Mouse (Mus musculus) T-helper 17 cell (primary cell): ENCODE data around the gene Krt81.

Experiments used
- in situ Hi-C, 2 experiments: fragments of 300-600 bp; cut with MboI, MseI; formaldehyde crosslinking; loops; 1 replicate in 1 of 2; 2 replicates in 1 of 2; pipeline ENCODE4 v1.15.1; 2025; ENCODE audit warnings: high pct_unique_total_duplicates in 2 of 2

Gene Krt81

GRCm38 (mm10) chr15:101454774-101455173 lies 8.8 kb downstream of the Krt81 start:
- in situ Hi-C loops: no loop called here

- in situ Hi-C loops: no loop called here
Observed at GRCm38 (mm10) chr15:101453093-101453736, 10.3 kb downstream of the Krt81 start.

- in situ Hi-C loops: no loop called here
Observed at GRCm38 (mm10) chr15:101447444-101447843, 16.1 kb downstream of the Krt81 start, which contains the start of gene Krt88. TSS of gene Krt88 (plus strand) at chr15:101447744.

GRCm38 (mm10) chr15:101446572-101446971 lies 17.0 kb downstream of the Krt81 start:
- in situ Hi-C loops: no loop called here

GRCm38 (mm10) chr15:101440837-101441236 lies 22.7 kb downstream of the Krt81 start:
- in situ Hi-C loops: no loop called here

GRCm38 (mm10) chr15:101438555-101438954 lies 25.0 kb downstream of the Krt81 start, which contains the start of gene Krt87:
TSS of gene Krt87 (minus strand) at chr15:101438804.
- in situ Hi-C loops: no loop called here

- in situ Hi-C loops: no loop called here
Observed at GRCm38 (mm10) chr15:101436611-101437010, 26.9 kb downstream of the Krt81 start.

GRCm38 (mm10) chr15:101424914-101425313 lies 38.6 kb downstream of the Krt81 start:
- in situ Hi-C loops: no loop called here

- in situ Hi-C loops: no loop called here
Observed at GRCm38 (mm10) chr15:101420903-101421302, 42.6 kb downstream of the Krt81 start.

- in situ Hi-C loops: no loop called here
Observed at GRCm38 (mm10) chr15:101418950-101419349, 44.6 kb downstream of the Krt81 start.

GRCm38 (mm10) chr15:101414807-101415565 lies 48.6 kb downstream of the Krt81 start:
- in situ Hi-C loops: no loop called here

- in situ Hi-C loops: no loop called here
Observed at GRCm38 (mm10) chr15:101413916-101414635, 49.5 kb downstream of the Krt81 start.

- in situ Hi-C loops: no loop called here
Observed at GRCm38 (mm10) chr15:101412188-101412587, 51.4 kb downstream of the Krt81 start.

- in situ Hi-C loops: no loop called here
Observed at GRCm38 (mm10) chr15:101410775-101411174, 52.8 kb downstream of the Krt81 start, which contains the start of gene Krt7. TSS of gene Krt7 (plus strand) at chr15:101411043.
